Mouse (Mus musculus) spleen, adult 2 months (tissue): ENCODE measurements around the gene Tas2r107. TPM values are rescaled to one million over a fixed set of nuclear protein-coding genes. Genes with fewer than 3 reads are reported as not detected.
"Not testable (repeated sequence)": the region's sequence is repeated elsewhere in the genome, so short reads cannot be mapped to it uniquely, and the experiment has no call there.

Source experiments
- DNase-seq, 2 experiments: peaks; one replicate each; pipeline versions ENCODE4 v3.0.0 to v3.0.0-alpha.2; 2012 to 2021; ENCODE audit warnings: low spot score in 2 of 2, low read depth in 1 of 2
- H3K27ac ChIP-seq: fragments of 200-500 bp; 2 replicates; pipeline ENCODE4 v1.5.1; 2012; ENCODE audit warnings: low read length, inconsistent platforms; ENCODE audit not compliant: insufficient read depth
- H3K27me3 ChIP-seq: fragments of 200-500 bp; 2 replicates; pipeline ENCODE4 v1.6.1; 2012; ENCODE audit warnings: mild to moderate bottlenecking, moderate library complexity, low read length, inconsistent platforms; ENCODE audit not compliant: control insufficient read depth, insufficient read depth
- H3K36me3 ChIP-seq: fragments of 200-500 bp; 2 replicates; pipeline ENCODE4 v1.6.1; 2012; ENCODE audit warnings: mild to moderate bottlenecking, low read length, inconsistent platforms; ENCODE audit not compliant: control insufficient read depth, insufficient read depth
- H3K4me1 ChIP-seq: fragments of 200-500 bp; 2 replicates; pipeline ENCODE4 v1.6.1; 2011; ENCODE audit warnings: inconsistent platforms; ENCODE audit not compliant: control insufficient read depth, insufficient read depth, insufficient read length
- H3K4me3 ChIP-seq: fragments of 200-500 bp; 2 replicates; pipeline ENCODE4 v1.5.1; 2011; ENCODE audit warnings: mild to moderate bottlenecking, inconsistent platforms; ENCODE audit not compliant: insufficient read depth, insufficient read length; ENCODE audit errors: extremely low read depth
- CTCF ChIP-seq: fragments of 200-500 bp; IDR thresholded peaks from 2 replicates; pipeline ENCODE4 v1.5.1; 2011; ENCODE audit warnings: mild to moderate bottlenecking, inconsistent platforms; ENCODE audit not compliant: insufficient read depth, insufficient read length, insufficient replicate concordance; ENCODE audit errors: extremely low read depth
- POLR2A ChIP-seq: fragments of 200-500 bp; IDR thresholded peaks from 2 replicates; pipeline ENCODE4 v1.6.1; 2011; ENCODE audit warnings: low read depth, low read length, inconsistent platforms
- WGBS: fragments of 180-500 bp; shearing (Covaris S2); methylation state at CpG from one replicate; pipeline ENCODE4 v1.1.7; 2018; 5-methylcytosine and 5-hydroxymethylcytosine counted together
- polyA plus RNA-seq: library from polyadenylated mRNA; depleted of rRNA; stranded (reverse); fragments of >200 nt; gene quantifications from 2 replicates; pipeline ENCODE4 v1.2.3, GENCODE M21; 2012; rRNA removed

Gene Tas2r107
- not detected in 2 replicates for polyA plus RNA-seq

DNA sequence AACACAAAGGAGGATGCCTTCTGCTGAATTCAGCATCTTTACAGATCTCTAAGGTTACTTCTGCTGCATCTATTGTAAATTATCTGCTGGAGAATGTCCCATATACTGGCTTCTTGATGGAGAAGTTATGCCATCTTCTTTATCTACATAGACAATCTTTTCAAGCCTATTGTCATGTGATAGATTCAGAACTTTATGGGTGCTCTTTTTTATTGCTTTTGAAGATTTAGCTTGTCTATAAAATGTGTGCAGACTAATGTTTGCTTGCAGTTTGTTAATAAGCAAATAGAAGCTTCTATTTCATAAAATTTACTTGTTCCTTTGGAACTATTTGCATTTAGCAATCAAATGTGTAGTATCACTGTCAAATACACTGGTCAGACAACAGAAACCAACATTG lies at the start of gene Tas2r107:
Gene Tas2r107 (minus strand): TSS at position 101 of the 400 bp plus-strand sequence.
- Histone ChIP-seq H3K4me3 (no peak within 1 kb of the TSS), H3K36me3 (no peaks in the 10 kb centered on the region), H3K27me3 (no peaks in the 10 kb centered on the region), H3K27ac (no peak within 1 kb of the TSS), H3K4me1 (no peaks in the 10 kb centered on the region)
- no peak for TF ChIP-seq POLR2A
- no peak for TF ChIP-seq CTCF
- DNase-seq = no peak

DNA sequence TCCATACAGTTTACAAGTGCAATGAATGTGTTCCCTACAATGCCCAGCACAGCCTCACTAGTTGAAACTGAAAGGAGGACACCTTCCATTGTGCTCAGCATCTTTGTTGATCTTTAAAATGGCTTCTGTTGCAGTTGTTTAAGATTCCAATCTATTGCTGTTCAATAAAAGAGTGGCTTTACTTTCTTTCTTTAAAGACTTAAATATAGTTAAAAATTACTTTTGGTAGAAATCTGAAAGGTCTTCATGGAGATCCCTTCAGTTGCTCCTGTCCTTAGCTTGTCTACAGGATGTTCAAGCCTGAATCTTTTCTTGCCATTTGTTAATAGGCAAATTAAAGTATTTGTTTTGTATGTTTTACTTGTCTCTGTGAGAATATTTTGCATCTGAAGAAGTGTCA lies 30.0 kb upstream of the Tas2r107 start, which contains the start of gene Tas2r114:
Gene Tas2r114 (minus strand): TSS at position 101 of the 400 bp plus-strand sequence.
- H3K36me3 ChIP-seq = no peaks in the 10 kb centered on the region
- no peak for TF ChIP-seq POLR2A
- TF ChIP-seq CTCF = no peak
- H3K4me3 ChIP-seq = no peak within 1 kb of the TSS
- H3K27me3 ChIP-seq = no peaks in the 10 kb centered on the region
- no peaks in the 10 kb centered on the region for H3K4me1 ChIP-seq
- DNase-seq = no peak
- no peak within 1 kb of the TSS for H3K27ac ChIP-seq

DNA sequence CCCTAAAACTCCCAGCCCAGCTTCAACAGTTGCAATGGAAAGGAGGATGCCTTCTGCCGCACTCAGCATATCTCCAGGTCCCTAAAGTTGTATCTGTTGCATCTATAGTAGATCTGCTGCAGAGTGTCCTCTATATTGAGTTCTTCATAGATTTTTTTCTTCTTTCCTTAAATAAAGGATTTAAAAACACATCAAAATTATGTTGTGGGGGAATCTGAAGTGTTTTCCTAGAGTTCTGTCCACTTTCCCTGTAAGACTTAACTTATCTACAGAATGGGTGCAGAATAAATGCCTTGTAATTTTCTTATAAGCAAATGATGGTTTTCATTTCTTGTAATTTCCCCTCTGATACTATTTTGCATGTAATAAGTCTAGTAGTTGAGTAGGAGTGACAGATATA lies 27.4 kb upstream of the Tas2r107 start, which contains the start of gene Tas2r105:
Gene Tas2r105 (minus strand): TSS at position 101 of the 400 bp plus-strand sequence.
- WGBS = 73% methylated on average over 1 of the region's 1 CpGs
- no peak within 1 kb of the TSS for H3K4me3 ChIP-seq
- no peak within 1 kb of the TSS for H3K27ac ChIP-seq
- H3K27me3 ChIP-seq = no peaks in the 10 kb centered on the region
- DNase-seq = no peak
- H3K4me1 ChIP-seq = no peaks in the 10 kb centered on the region
- TF ChIP-seq POLR2A (no peak), CTCF (no peak)
- no peaks in the 10 kb centered on the region for H3K36me3 ChIP-seq

DNA sequence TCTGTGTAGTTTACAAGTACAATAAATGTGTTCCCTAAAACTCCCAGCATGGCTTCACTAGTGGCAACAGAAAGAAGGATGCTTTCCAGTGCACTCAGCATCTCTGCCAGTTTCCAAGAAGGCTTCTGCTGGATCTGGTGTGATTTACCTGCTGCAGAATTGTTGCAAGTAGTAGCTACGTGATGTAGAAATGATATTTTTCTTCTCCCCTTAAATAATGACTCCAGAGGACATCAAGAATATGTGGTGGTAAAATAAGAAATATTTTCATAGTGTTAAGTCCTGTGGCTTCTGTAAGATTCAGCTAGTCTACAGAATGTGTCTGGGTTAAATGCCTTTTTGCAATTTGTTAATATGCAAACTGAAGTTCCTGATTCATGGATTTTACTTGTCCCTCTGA lies 25.7 kb upstream of the Tas2r107 start, which contains the start of gene Tas2r104:
Gene Tas2r104 (minus strand): TSS at position 101 of the 400 bp plus-strand sequence.
- WGBS = 80% methylated on average over 1 of the region's 1 CpGs
- Histone ChIP-seq H3K4me3 (no peak within 1 kb of the TSS), H3K36me3 (no peaks in the 10 kb centered on the region), H3K4me1 (no peaks in the 10 kb centered on the region), H3K27me3 (no peaks in the 10 kb centered on the region), H3K27ac (no peak within 1 kb of the TSS)
- TF ChIP-seq CTCF (no peak), POLR2A (no peak)
- no peak for DNase-seq

DNA sequence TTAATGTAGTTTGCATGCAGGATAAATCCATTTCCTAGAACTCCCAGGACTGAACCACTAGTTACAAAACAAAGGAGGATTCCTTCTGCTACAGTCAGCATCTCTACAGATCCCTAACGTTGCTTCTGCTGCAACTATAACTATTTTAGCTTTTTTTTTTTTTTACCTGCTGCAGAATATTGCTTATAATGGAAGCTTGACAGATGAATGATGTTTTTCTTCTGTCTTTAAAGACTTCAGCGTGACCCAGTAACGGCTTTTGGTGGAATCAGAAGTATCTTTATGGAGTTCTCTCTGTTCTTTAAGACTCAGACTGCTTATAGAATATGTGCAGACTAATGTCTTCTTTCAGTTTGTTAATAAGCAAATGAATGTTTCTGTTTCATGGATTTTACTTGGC lies 18.8 kb upstream of the Tas2r107 start, which contains the start of gene Tas2r106:
Gene Tas2r106 (minus strand): TSS at position 101 of the 400 bp plus-strand sequence.
- no peak within 1 kb of the TSS for H3K27ac ChIP-seq
- TF ChIP-seq CTCF = no peak
- no peak for TF ChIP-seq POLR2A
- no peak for DNase-seq
- H3K27me3 ChIP-seq = no peaks in the 10 kb centered on the region
- no peak within 1 kb of the TSS for H3K4me3 ChIP-seq
- H3K36me3 ChIP-seq = no peaks in the 10 kb centered on the region
- WGBS = 76% methylated on average over 3 of the region's 3 CpGs
- no peaks in the 10 kb centered on the region for H3K4me1 ChIP-seq

DNA sequence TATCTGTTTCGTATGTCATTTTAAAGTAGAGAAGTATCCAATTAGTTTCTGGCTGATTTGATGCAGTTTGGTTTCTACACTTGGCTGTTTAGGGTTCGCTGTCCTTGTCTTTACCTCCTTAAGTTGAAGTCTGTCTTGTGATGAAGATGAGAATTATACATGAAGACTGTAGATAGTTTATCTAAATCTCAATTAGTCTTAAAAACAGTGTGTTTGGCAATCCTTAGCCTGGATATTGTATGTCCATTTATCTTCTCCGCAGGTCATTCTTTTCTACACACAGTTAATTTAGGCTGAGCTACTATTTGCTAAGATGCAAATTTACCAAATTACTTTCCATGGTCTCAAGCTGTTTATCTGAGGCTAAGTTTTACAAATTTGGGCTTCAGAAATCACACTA lies 29.1 kb downstream of the Tas2r107 start, which contains the start of gene Tas2r130:
Gene Tas2r130 (minus strand): TSS at position 101 of the 400 bp plus-strand sequence.
- H3K4me3 ChIP-seq = no peak within 1 kb of the TSS
- WGBS = 70% methylated on average over 3 of the region's 3 CpGs
- H3K36me3 ChIP-seq = no peaks in the 10 kb centered on the region
- no peaks in the 10 kb centered on the region for H3K4me1 ChIP-seq
- no peaks in the 10 kb centered on the region for H3K27me3 ChIP-seq
- TF ChIP-seq CTCF (no peak), POLR2A (no peak)
- no peak for DNase-seq
- no peak within 1 kb of the TSS for H3K27ac ChIP-seq

DNA sequence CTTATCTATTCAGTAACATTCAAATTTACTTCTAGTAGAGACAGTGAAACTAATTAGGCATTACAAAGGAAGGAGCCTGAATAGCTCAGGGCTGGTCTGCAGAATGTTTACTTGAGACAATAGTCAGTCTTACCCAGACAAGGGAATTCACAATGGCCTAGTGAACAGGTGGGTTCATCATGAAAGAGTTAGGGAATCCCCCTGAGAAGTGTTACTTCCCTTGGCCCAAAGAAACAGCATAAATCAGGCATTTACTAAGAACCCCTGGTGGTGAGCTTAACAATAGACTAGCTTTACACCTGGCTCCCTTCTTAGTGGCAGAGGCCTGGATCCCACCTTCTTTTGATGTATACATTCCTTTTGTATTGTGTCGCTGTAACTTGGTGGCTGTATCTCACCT lies 50.0 kb downstream of the Tas2r107 start:
- H3K27ac ChIP-seq, H3K27me3 ChIP-seq, H3K4me1 ChIP-seq, H3K36me3 ChIP-seq, DNase-seq, H3K4me3 ChIP-seq: not testable (repeated sequence)
- 87% methylated on average over 1 of the region's 1 CpGs for WGBS

Other genes with a start within 250 kb of the Tas2r107 start
- not detected in 2 replicates for gene 5430401F13Rik, start 173.7 kb downstream of the Tas2r107 start, polyA plus RNA-seq
- gene Gm6619, start 173.7 kb downstream of the Tas2r107 start, polyA plus RNA-seq = not detected in 2 replicates
- gene Tas2r130, start 29.2 kb downstream of the Tas2r107 start, polyA plus RNA-seq = not detected in 2 replicates
- not detected in 2 replicates for gene Tas2r106, start 18.7 kb upstream of the Tas2r107 start, polyA plus RNA-seq
- gene Tas2r104, start 25.6 kb upstream of the Tas2r107 start, polyA plus RNA-seq = not detected in 2 replicates
- not detected in 2 replicates for gene Tas2r105, start 27.3 kb upstream of the Tas2r107 start, polyA plus RNA-seq
- gene Tas2r114, start 29.9 kb upstream of the Tas2r107 start, polyA plus RNA-seq = not detected in 2 replicates